Mouse (Mus musculus) MEL (cell line): ENCODE results near the gene Tmem164.

Experiments
- CHD2 ChIP-seq: IDR thresholded peaks from 2 replicates; pipeline ENCODE4 v1.6.1; 2011; ENCODE audit warnings: low read length, improper control_type of control experiment
- CTCF ChIP-seq, 3 experiments: IDR thresholded peaks in 2 of 3; conservative IDR thresholded peaks in 1 of 3; 2 replicates each; pipeline ENCODE4 v1.5.1; 2011 to 2012; ENCODE audit warnings: low read length in 3 of 3, low read depth in 2 of 3, mild to moderate bottlenecking in 2 of 3, improper control_type of control experiment in 1 of 3, inconsistent platforms in 1 of 3, mixed read lengths in 1 of 3, moderate library complexity in 1 of 3; ENCODE audit not compliant: control insufficient read depth in 1 of 3, insufficient read depth in 1 of 3, poor library complexity in 1 of 3, severe bottlenecking in 1 of 3
- EP300 ChIP-seq, 2 experiments: IDR thresholded peaks; 2 replicates each; pipeline ENCODE4 v1.6.1; 2011; ENCODE audit warnings: improper control_type of control experiment in 2 of 2, low read length in 2 of 2, low read depth in 1 of 2, mild to moderate bottlenecking in 1 of 2
- HCFC1 ChIP-seq: IDR thresholded peaks from 2 replicates; pipeline ENCODE4 v1.6.1; 2012; ENCODE audit warnings: low read depth, mild to moderate bottlenecking, inconsistent platforms, low read length, improper control_type of control experiment, moderate library complexity
- POLR2A ChIP-seq, 2 experiments: IDR thresholded peaks; 2 replicates each; pipeline ENCODE4 v1.6.1; 2011 to 2012; ENCODE audit warnings: low read length in 2 of 2, mild to moderate bottlenecking in 2 of 2, control low read depth in 1 of 2, improper control_type of control experiment in 1 of 2, low read depth in 1 of 2, moderate library complexity in 1 of 2; ENCODE audit not compliant: control insufficient read depth in 1 of 2, insufficient read depth in 1 of 2, poor library complexity in 1 of 2
- POLR2AphosphoS2 ChIP-seq: IDR thresholded peaks from 2 replicates; pipeline ENCODE4 v1.6.1; 2011; ENCODE audit warnings: low read length, improper control_type of control experiment
- POLR2AphosphoS5 ChIP-seq: IDR thresholded peaks from 2 replicates; pipeline ENCODE4 v1.6.1; 2012; ENCODE audit warnings: low read depth, borderline replicate concordance, mild to moderate bottlenecking, inconsistent platforms, low read length, moderate library complexity, mixed read lengths
- UBTF ChIP-seq: IDR thresholded peaks from 2 replicates; pipeline ENCODE4 v1.6.1; 2012; ENCODE audit warnings: low read depth, mild to moderate bottlenecking, inconsistent platforms, low read length, improper control_type of control experiment, moderate library complexity, borderline replicate concordance; ENCODE audit not compliant: insufficient read depth
- ZKSCAN1 ChIP-seq: IDR thresholded peaks from 2 replicates; pipeline ENCODE4 v1.6.1; 2012; ENCODE audit warnings: low read depth, mild to moderate bottlenecking, inconsistent platforms, low read length, improper control_type of control experiment, moderate library complexity
- ZNF384 ChIP-seq: IDR thresholded peaks from 2 replicates; pipeline ENCODE4 v1.6.1; 2012; ENCODE audit warnings: low read depth, mild to moderate bottlenecking, inconsistent platforms, low read length, improper control_type of control experiment

DNA sequence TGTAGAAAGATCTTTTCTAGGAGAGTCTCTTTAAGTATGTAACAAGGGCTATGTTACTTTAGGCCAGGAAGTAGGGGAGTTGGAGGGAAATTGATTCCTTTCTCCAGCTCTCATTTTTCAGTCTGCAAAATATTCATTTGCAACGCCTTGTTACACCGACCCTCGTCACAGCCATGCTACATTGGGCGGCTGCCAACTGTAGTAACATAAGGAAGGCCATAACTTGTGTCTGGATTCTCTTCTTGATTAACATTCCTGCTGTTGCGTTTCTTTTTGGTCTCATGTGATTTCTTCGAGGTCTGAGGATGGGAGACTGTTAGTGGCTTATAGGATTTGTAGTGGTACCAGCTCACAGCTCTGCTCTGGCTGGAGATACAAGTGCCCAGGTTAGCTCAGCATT lies 4.5 kb downstream of the Tmem164 start:
- TF ChIP-seq CTCF (IDR thresholded peaks at IDR 0.05 in 2 of 3, conservative IDR thresholded peaks at IDR 0.05 in 1 of 3; ENCODE audit: control insufficient read depth in 1 of 3, insufficient read depth in 1 of 3, low read depth in 2 of 3, low read length in 3 of 3, poor library complexity in 1 of 3, severe bottlenecking in 1 of 3): no peak
- TF ChIP-seq EP300 (IDR thresholded peaks at IDR 0.05; ENCODE audit: low read depth in 1 of 2, low read length in 2 of 2): no peak
- no peak for TF ChIP-seq CHD2
- no peak for TF ChIP-seq HCFC1
- no peak for TF ChIP-seq ZNF384
- TF ChIP-seq POLR2AphosphoS2: no peak
- TF ChIP-seq POLR2AphosphoS5: no peak
- TF ChIP-seq POLR2A (IDR thresholded peaks at IDR 0.05; ENCODE audit: control insufficient read depth in 1 of 2, insufficient read depth in 1 of 2, low read depth in 1 of 2, low read length in 2 of 2, poor library complexity in 1 of 2): no peak
- TF ChIP-seq ZKSCAN1: no peak
- no peak for TF ChIP-seq UBTF
